Mouse (Mus musculus) thymus, adult 2 months (tissue): Measurements from ENCODE around the gene Gm13305.
"Not testable (repeated sequence)": the region's sequence is repeated elsewhere in the genome, so short reads cannot be mapped to it uniquely, and the experiment has no call there.

Experiments
- CTCF ChIP-seq: fragments of 200-500 bp; IDR thresholded peaks from 2 replicates; pipeline ENCODE4 v1.5.1; 2012; ENCODE audit warnings: mild to moderate bottlenecking, control low read depth, low read length, moderate library complexity, borderline replicate concordance; ENCODE audit not compliant: control insufficient read depth, poor library complexity, insufficient read depth; ENCODE audit errors: extremely low read depth
- POLR2A ChIP-seq: fragments of 200-500 bp; IDR thresholded peaks from 2 replicates; pipeline ENCODE4 v1.6.1; 2012; ENCODE audit warnings: mild to moderate bottlenecking, low read length, control low read depth, moderate library complexity; ENCODE audit not compliant: control insufficient read depth, poor library complexity, insufficient read depth; ENCODE audit errors: extremely low read depth

GRCm38 (mm10) chr4:42114517-42114916, 53.9 kb downstream of the Gm13305 start, which contains the start of gene Gm13304:
- not testable (repeated sequence) for TF ChIP-seq POLR2A, CTCF
